Mouse (Mus musculus) hindbrain, embryonic 10.5 days (tissue): ENCODE measurements around the gene Fam207a. TPM values are rescaled to one million over a fixed set of nuclear protein-coding genes. Genes with fewer than 3 reads are reported as not detected.

ENCODE experiments used
- DNase-seq: peaks from one replicate; pipeline ENCODE4 v3.0.0-alpha.2; 2017; ENCODE audit warnings: low spot score
- H3K27ac ChIP-seq: fragments of 300-500 bp; sonication (generic); 2 replicates; pipeline ENCODE4 v1.5.1; 2016; ENCODE audit warnings: mild to moderate bottlenecking, moderate library complexity
- H3K27me3 ChIP-seq: fragments of 300-500 bp; sonication (generic); 2 replicates; pipeline ENCODE4 v1.6.1; 2016; ENCODE audit warnings: mild to moderate bottlenecking; ENCODE audit not compliant: poor library complexity, insufficient read depth, severe bottlenecking
- H3K36me3 ChIP-seq: fragments of 300-500 bp; sonication (generic); 2 replicates; pipeline ENCODE4 v1.6.1; 2016; ENCODE audit warnings: mild to moderate bottlenecking, moderate library complexity
- H3K4me1 ChIP-seq: fragments of 300-500 bp; sonication (generic); replicated peaks from 2 replicates; pipeline ENCODE4 v1.6.1; 2016; ENCODE audit warnings: mild to moderate bottlenecking
- H3K4me3 ChIP-seq: fragments of 300-500 bp; sonication (generic); 2 replicates; pipeline ENCODE4 v1.5.1; 2016; ENCODE audit warnings: mild to moderate bottlenecking, moderate library complexity
- H3K9me3 ChIP-seq: fragments of 300-500 bp; sonication (generic); 2 replicates; pipeline ENCODE4 v1.6.1; 2016; ENCODE audit warnings: mild to moderate bottlenecking, moderate library complexity
- WGBS: fragments of 180-500 bp; shearing (Covaris S2); methylation state at CpG from one replicate; pipeline ENCODE4 v1.1.7; 2016; 5-methylcytosine and 5-hydroxymethylcytosine counted together
- polyA plus RNA-seq: library from polyadenylated mRNA; unstranded; fragments of >200 nt; fragmentation: Nextera tagmentation; extraction: Ambion mirVana; gene quantifications from 2 replicates; pipeline ENCODE4 v1.2.1, GENCODE M21; 2016

The Fam207a gene
- polyA plus RNA-seq, 1 experiment from 2014 or later = 50.0 TPM

- WGBS = 73% methylated on average over 7 of the region's 7 CpGs
- no peak overlapping the region for H3K27ac ChIP-seq
- H3K4me1 ChIP-seq = peaks cover 13% of the 10 kb centered on the region
- H3K9me3 ChIP-seq = no peaks in the 10 kb centered on the region
- H3K27me3 ChIP-seq = peaks cover 9% of the 10 kb centered on the region
- DNase-seq = no peak
- no peak overlapping the region for H3K4me3 ChIP-seq
- no peaks in the 10 kb centered on the region for H3K36me3 ChIP-seq
These were observed 7.7 kb upstream of the Fam207a start for GRCm38 (mm10) chr10:77523321-77523720.

GRCm38 (mm10) chr10:77522746-77523145, 7.2 kb upstream of the Fam207a start:
- Histone ChIP-seq H3K27ac (peak overlapping the region; percentile 72), H3K36me3 (no peaks in the 10 kb centered on the region), H3K27me3 (peaks cover 9% of the 10 kb centered on the region), H3K4me3 (peak overlapping the region; percentile 50), H3K9me3 (no peaks in the 10 kb centered on the region), H3K4me1 (peaks cover 13% of the 10 kb centered on the region)
- no peak for DNase-seq
- WGBS = 59% methylated on average over 12 of the region's 12 CpGs

GRCm38 (mm10) chr10:77522021-77522731, 6.6 kb upstream of the Fam207a start:
- H3K27ac ChIP-seq = peak overlapping the region; percentile 72
- WGBS = 14% methylated on average over 18 of the region's 18 CpGs
- no peaks in the 10 kb centered on the region for H3K36me3 ChIP-seq
- peaks cover 16% of the 10 kb centered on the region for H3K4me1 ChIP-seq
- no peaks in the 10 kb centered on the region for H3K9me3 ChIP-seq
- peak overlapping the region; percentile 50 for H3K4me3 ChIP-seq
- no peak for DNase-seq
- peaks cover 9% of the 10 kb centered on the region for H3K27me3 ChIP-seq

GRCm38 (mm10) chr10:77520497-77520896, 4.9 kb upstream of the Fam207a start:
- H3K27me3 ChIP-seq = peaks cover 9% of the 10 kb centered on the region
- H3K9me3 ChIP-seq = no peaks in the 10 kb centered on the region
- 91% methylated on average over 5 of the region's 5 CpGs for WGBS
- DNase-seq = no peak
- H3K4me1 ChIP-seq = peaks cover 29% of the 10 kb centered on the region
- H3K4me3 ChIP-seq = no peak overlapping the region
- H3K27ac ChIP-seq = no peak overlapping the region
- H3K36me3 ChIP-seq = no peaks in the 10 kb centered on the region

- H3K4me3 ChIP-seq = no peak overlapping the region
- peaks cover 3% of the 10 kb centered on the region for H3K36me3 ChIP-seq
- H3K9me3 ChIP-seq = no peaks in the 10 kb centered on the region
- peaks cover 42% of the 10 kb centered on the region for H3K4me1 ChIP-seq
- peaks cover 9% of the 10 kb centered on the region for H3K27me3 ChIP-seq
- no peak overlapping the region for H3K27ac ChIP-seq
- WGBS = 77% methylated on average over 3 of the region's 3 CpGs
- DNase-seq = no peak
These were observed 3.6 kb upstream of the Fam207a start for GRCm38 (mm10) chr10:77519191-77519590.

GRCm38 (mm10) chr10:77517801-77518200, 2.2 kb upstream of the Fam207a start:
- Histone ChIP-seq H3K27me3 (peaks cover 4% of the 10 kb centered on the region; the same call in 1 of the 2 replicates), H3K4me3 (no peak overlapping the region), H3K9me3 (no peaks in the 10 kb centered on the region), H3K4me1 (peaks cover 43% of the 10 kb centered on the region), H3K36me3 (peaks cover 17% of the 10 kb centered on the region), H3K27ac (no peak overlapping the region)
- WGBS = 89% methylated on average over 5 of the region's 5 CpGs
- DNase-seq = no peak

- Histone ChIP-seq H3K27me3 (peaks cover 4% of the 10 kb centered on the region; the same call in 1 of the 2 replicates), H3K36me3 (peaks cover 24% of the 10 kb centered on the region), H3K4me3 (peak overlapping the region; percentile 95; the same call in 1 of the 2 replicates), H3K4me1 (peaks cover 37% of the 10 kb centered on the region), H3K27ac (peak overlapping the region; percentile 92), H3K9me3 (no peaks in the 10 kb centered on the region)
- peak; percentile 77 for DNase-seq
- 23% methylated on average over 20 of the region's 20 CpGs for WGBS
These were observed 1.6 kb upstream of the Fam207a start for GRCm38 (mm10) chr10:77517066-77517620.

- no peak for DNase-seq
- Histone ChIP-seq H3K4me3 (peak overlapping the region; percentile 95), H3K4me1 (peaks cover 31% of the 10 kb centered on the region), H3K27ac (peak overlapping the region; percentile 92), H3K36me3 (peaks cover 31% of the 10 kb centered on the region), H3K9me3 (no peaks in the 10 kb centered on the region), H3K27me3 (no peaks in the 10 kb centered on the region)
- WGBS = 46% methylated on average over 14 of the region's 14 CpGs
These were observed 880 bp upstream of the Fam207a start for GRCm38 (mm10) chr10:77516379-77516951.

- 82% methylated on average over 15 of the region's 15 CpGs for WGBS
- H3K9me3 ChIP-seq = no peaks in the 10 kb centered on the region
- no peak for DNase-seq
- no peak overlapping the region for H3K4me3 ChIP-seq
- peaks cover 91% of the 10 kb centered on the region for H3K36me3 ChIP-seq
- H3K4me1 ChIP-seq = peaks cover 31% of the 10 kb centered on the region
- no peaks in the 10 kb centered on the region for H3K27me3 ChIP-seq
- no peak overlapping the region for H3K27ac ChIP-seq
These were observed 5.2 kb downstream of the Fam207a start for GRCm38 (mm10) chr10:77510225-77510982.

- DNase-seq = peak; percentile 89
- H3K4me3 ChIP-seq = no peak overlapping the region
- H3K27ac ChIP-seq = no peak overlapping the region; the same call in 1 of the 2 replicates
- 38% methylated on average over 12 of the region's 12 CpGs for WGBS
- no peaks in the 10 kb centered on the region for H3K9me3 ChIP-seq
- peaks cover 99% of the 10 kb centered on the region for H3K36me3 ChIP-seq
- H3K4me1 ChIP-seq = peaks cover 23% of the 10 kb centered on the region
- H3K27me3 ChIP-seq = no peaks in the 10 kb centered on the region
These were observed 6.0 kb downstream of the Fam207a start for GRCm38 (mm10) chr10:77509403-77510187.

GRCm38 (mm10) chr10:77508744-77509143, 6.8 kb downstream of the Fam207a start:
- H3K4me3 ChIP-seq = no peak overlapping the region
- peaks cover 97% of the 10 kb centered on the region for H3K36me3 ChIP-seq
- peaks cover 18% of the 10 kb centered on the region for H3K4me1 ChIP-seq
- 91% methylated on average over 3 of the region's 3 CpGs for WGBS
- H3K27me3 ChIP-seq = no peaks in the 10 kb centered on the region
- DNase-seq = no peak
- no peaks in the 10 kb centered on the region for H3K9me3 ChIP-seq
- no peak overlapping the region for H3K27ac ChIP-seq

GRCm38 (mm10) chr10:77507779-77508178, 7.8 kb downstream of the Fam207a start:
- no peaks in the 10 kb centered on the region for H3K9me3 ChIP-seq
- no peaks in the 10 kb centered on the region for H3K27me3 ChIP-seq
- H3K36me3 ChIP-seq = peaks cover 97% of the 10 kb centered on the region
- no peak overlapping the region for H3K4me3 ChIP-seq
- DNase-seq = no peak
- no peak overlapping the region for H3K27ac ChIP-seq
- peaks cover 18% of the 10 kb centered on the region for H3K4me1 ChIP-seq
- 95% methylated on average over 4 of the region's 4 CpGs for WGBS
